Mouse (Mus musculus) T-helper 17 cell (primary cell): ENCODE results near the gene Anxa2.

Experiments
- in situ Hi-C, 2 experiments: fragments of 300-600 bp; cut with MboI, MseI; formaldehyde crosslinking; loops; 1 replicate in 1 of 2; 2 replicates in 1 of 2; pipeline ENCODE4 v1.15.1; 2025; ENCODE audit warnings: high pct_unique_total_duplicates in 2 of 2

Gene Anxa2

GRCm38 (mm10) chr9:69457747-69458625 is 4.6 kb downstream of the Anxa2 start:
- in situ Hi-C loops = loop anchor here in 1 of 2 experiments (5.0 kb wide), 1 partner anchor 61 kb away; the partner anchor contains the start of gene Ice2

GRCm38 (mm10) chr9:69458982-69459381 is 5.6 kb downstream of the Anxa2 start:
- in situ Hi-C loops = loop anchor here in 1 of 2 experiments (5.0 kb wide), 1 partner anchor 62 kb away; the partner anchor contains the start of gene Ice2

DNA sequence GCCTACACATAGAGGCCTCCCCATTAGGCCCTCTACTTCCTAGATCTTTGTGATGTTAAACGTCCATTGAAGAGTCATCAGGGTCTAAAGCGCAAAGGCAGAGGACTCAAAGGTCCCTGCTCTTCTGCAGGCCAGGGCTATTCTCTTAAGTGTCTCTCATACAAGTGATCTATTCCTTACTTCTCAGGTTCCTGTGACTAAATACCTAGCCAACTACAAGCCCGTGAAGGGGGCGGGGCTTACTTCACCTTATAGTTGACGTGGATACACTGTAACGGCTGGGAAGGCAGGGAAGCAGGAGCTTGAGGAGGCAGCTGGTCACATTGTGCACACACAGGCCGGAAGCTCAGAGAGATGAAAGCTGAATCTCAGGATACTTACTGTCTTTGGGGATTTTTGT is 6.5 kb downstream of the Anxa2 start:
- in situ Hi-C loops = loop anchor here in 1 of 2 experiments (5.0 kb wide), 1 partner anchor 63 kb away; the partner anchor contains the start of gene Ice2

DNA sequence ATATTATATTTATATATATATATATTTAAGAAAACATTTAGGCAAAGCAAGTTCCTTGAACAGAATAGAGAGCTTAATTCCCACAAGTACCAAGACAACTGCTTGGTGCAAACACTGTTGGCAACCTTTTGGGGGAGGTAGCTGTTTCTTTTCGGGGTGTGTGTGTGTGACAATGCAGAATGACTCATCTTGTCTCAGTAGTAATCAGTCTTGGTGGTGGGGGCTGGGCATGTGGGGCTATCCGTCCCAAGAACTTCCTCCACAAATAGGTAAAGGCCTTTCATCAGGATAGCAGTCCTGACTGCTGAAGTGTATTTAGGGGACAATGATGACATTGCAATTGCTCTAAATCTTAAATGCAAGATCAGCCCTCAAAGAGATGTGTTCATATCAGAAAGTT is 9.6 kb downstream of the Anxa2 start:
- in situ Hi-C loops = no loop called here

GRCm38 (mm10) chr9:69464109-69464756 is 10.8 kb downstream of the Anxa2 start:
- in situ Hi-C loops = no loop called here

DNA sequence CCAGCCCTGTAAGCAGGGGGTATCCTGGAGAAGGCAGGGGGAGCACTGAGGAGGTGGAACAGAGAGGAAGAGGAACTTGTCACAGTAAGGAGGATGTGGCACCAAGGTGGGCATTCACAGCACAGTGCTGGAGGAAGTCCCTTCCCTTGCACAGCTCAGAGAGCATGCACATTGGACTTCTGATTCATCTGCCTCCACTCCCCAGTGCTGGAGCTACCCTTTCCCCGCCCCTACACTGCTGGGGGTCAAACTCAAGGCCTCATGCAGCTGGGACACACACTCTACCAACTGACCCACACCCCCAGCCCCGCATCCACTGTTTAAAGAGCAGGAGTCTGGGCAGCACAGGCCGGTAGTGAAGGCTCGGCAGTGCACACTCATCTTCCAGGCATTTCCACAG is 12.7 kb downstream of the Anxa2 start:
- in situ Hi-C loops = no loop called here

DNA sequence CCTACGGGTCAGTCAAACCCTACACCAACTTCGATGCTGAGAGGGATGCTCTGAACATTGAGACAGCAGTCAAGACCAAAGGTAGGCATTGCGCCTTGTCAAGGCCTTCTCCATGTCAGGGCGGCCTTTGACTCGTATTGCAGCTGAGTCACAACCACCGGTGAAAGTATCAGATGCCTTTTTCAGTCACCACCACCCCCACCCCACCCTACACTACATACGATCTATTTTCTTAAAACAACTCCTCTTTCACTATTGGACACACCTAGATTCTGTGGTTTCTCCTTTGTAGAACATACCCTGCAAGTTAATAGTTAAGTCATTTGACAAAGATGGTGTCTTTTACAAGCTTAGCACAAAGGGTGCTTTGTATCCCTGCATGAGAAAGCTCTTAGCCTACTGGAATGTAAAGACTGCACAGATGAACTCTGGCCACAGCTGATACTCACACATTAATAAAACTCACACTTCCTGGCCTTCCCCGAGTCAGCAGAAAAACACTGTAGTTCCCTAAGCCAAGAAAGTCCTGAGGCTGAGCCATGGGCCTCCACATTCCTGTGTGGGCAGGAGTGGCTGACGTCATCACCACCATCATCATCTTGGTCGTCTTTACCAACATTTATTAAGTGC is 14.0 kb downstream of the Anxa2 start:
- in situ Hi-C loops = no loop called here

GRCm38 (mm10) chr9:69468991-69469390 is 15.6 kb downstream of the Anxa2 start:
- in situ Hi-C loops = no loop called here

DNA sequence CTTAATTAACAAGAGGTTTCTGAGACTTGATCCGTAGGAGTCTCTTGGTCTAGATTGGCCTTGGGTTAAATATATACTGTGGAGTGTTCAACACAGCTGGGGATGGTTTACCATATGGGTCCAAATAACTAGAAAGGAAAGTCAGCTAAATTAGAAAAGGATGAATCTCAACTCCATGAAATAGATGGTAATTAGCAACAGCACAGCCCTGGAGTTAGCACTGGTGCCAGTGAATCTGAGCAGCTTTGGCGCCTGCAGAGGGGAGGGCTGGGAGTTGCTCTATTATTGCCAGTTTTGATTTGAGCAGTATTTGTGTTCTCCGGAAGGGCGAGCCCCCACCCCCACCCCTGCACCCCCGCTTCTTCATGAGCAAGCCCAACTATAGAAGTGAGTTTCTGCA is 16.9 kb downstream of the Anxa2 start:
- in situ Hi-C loops = loop anchor here in 1 of 2 experiments (5.0 kb wide), 1 partner anchor 98 kb away; no protein-coding TSS in a partner anchor

DNA sequence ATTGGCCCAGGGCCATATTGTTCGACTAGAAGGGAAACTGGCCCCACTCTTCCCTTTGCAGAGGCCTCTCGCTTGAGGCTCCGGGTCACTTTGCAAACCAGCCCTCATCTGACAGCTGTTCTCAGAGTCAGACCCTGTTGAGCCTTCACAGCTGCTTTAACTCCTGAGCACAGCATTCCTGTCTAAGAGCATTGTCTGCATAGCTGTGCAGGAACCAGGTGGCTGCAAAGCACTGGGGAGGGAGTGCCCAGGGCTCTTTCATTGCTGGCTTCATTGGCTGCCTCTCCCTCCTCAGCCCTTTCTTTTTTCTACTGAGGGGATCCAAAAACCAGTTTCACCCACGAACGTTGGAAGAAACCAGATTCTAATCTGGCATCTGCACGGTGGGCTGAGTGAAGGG is 17.5 kb downstream of the Anxa2 start:
- in situ Hi-C loops = loop anchor here in 1 of 2 experiments (5.0 kb wide), 1 partner anchor 99 kb away; no protein-coding TSS in a partner anchor

DNA sequence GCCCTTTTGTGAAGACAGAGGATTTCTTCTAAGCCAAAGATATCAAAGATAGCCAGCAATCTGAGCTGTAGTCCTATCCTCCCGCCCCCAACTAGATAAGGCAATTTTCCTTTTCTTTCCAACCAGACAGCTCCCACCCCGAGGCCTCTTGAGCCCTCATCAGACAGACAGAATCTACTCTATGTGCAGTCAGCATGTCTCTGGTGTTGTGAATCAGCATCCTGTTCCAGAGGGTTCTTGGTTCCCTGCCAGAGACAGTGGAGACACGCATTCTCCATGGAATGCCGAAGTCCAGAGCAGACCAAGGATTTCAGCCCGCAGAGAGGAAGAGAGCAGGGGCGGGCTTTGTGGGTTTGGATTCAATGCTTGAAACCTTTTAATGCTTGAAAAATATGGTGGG is 19.3 kb downstream of the Anxa2 start:
- in situ Hi-C loops = loop anchor here in 1 of 2 experiments (5.0 kb wide), 1 partner anchor 100 kb away; no protein-coding TSS in a partner anchor

DNA sequence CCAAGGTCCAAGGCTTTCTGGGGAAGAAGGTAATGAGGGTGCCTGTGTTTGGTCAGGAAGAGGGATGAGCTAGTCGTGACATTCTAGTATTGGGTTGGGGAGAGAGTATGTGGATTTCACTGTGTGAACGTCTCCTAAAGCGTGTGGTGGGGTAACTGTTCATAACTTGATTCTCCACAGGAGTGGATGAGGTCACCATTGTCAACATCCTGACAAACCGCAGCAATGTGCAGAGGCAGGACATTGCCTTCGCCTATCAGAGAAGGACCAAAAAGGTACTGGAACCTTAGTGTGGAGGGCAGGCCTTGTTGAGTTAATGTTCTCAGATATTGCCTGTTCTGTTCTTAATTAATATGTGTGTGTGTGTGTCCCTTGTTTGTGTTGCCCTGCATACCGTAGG is 22.5 kb downstream of the Anxa2 start:
- in situ Hi-C loops = loop anchor here in 1 of 2 experiments (5.0 kb wide), 1 partner anchor 39 kb away; no protein-coding TSS in a partner anchor

GRCm38 (mm10) chr9:69477195-69477823 is 23.9 kb downstream of the Anxa2 start:
- in situ Hi-C loops = loop anchor here in 1 of 2 experiments (5.0 kb wide), 1 partner anchor 40 kb away; no protein-coding TSS in a partner anchor

GRCm38 (mm10) chr9:69477824-69478222 is 24.4 kb downstream of the Anxa2 start:
- in situ Hi-C loops = loop anchor here in 1 of 2 experiments (5.0 kb wide), 1 partner anchor 41 kb away; no protein-coding TSS in a partner anchor

- in situ Hi-C loops = loop anchor here in 1 of 2 experiments (5.0 kb wide), 1 partner anchor 63 kb away; no protein-coding TSS in a partner anchor
Measured at GRCm38 (mm10) chr9:69480344-69480743, 26.9 kb downstream of the Anxa2 start.

DNA sequence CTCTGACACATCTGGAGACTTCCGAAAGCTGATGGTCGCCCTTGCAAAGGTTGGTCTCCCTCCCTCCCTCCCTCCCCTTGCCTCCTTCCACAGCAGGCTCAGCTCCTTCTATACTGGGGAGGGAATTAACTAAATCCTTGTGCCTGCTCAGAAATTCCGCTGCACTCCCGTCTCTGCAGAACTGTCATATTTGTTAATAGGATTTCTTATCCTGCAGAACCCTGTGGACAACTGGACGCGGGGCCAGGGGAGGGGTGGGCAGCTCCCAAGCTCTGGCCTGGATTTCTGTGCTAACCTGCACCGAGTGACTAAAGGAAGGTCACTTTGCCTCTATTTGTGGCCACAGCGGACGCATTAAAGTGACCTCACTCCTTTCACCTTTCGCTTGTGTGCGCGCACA is 30.4 kb downstream of the Anxa2 start:
- in situ Hi-C loops = loop anchor here in 1 of 2 experiments (5.0 kb wide), 1 partner anchor 67 kb away; no protein-coding TSS in a partner anchor

- in situ Hi-C loops = loop anchor here in 1 of 2 experiments (5.0 kb wide), 1 partner anchor 674 kb away; no protein-coding TSS in a partner anchor
Measured at GRCm38 (mm10) chr9:69486140-69486539, 32.7 kb downstream of the Anxa2 start.

DNA sequence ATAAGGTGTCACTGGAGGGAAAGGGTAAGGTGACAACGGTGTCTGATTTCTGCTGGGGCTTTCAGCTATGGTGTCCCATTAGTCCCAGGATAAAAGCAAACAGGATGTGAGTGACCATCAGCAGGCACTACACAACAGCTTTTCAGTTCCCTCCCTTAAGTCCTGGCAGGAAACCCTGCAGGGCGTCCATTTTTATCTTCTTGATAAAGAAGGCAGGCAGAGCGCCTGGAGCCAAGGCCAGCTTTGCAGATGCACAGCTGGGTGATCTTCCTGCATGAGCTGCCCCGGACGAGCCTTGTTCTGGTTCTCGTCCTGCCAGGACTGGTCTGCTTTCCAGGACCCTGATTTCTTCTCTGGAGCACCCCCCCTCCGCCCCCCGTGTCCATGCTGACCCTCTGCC is 35.1 kb downstream of the Anxa2 start:
- in situ Hi-C loops = loop anchor here in 1 of 2 experiments (5.0 kb wide), 1 partner anchor 676 kb away; no protein-coding TSS in a partner anchor

DNA sequence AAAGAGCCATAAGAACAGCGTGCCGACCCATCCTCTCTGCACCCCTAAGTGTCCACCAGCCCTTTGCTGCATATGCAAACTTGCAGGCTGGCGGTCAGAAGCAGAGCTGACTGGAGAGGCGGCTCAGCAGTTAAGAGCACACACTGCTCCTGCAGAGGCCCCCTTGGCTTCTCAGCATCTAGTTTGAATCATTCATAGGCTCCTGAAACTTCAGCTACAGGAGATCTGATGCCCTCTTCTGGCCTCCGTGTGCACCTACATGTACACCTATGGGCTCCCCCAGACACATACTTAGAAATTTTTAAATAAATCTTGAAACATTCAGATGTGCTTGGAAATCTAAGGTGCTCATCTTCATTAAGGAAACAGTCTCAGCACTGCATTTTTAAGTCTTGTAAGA is 35.6 kb downstream of the Anxa2 start:
- in situ Hi-C loops = loop anchor here in 1 of 2 experiments (5.0 kb wide), 1 partner anchor 677 kb away; no protein-coding TSS in a partner anchor

- in situ Hi-C loops = loop anchor here in 1 of 2 experiments (5.0 kb wide), 1 partner anchor 71 kb away; no protein-coding TSS in a partner anchor
Measured at GRCm38 (mm10) chr9:69492809-69493208, 39.4 kb downstream of the Anxa2 start.
